Mouse (Mus musculus) testis, adult 2 months (tissue): ENCODE measurements around the gene Bglap. TPM values are rescaled to one million over a fixed set of nuclear protein-coding genes. Genes with fewer than 3 reads are reported as not detected.
"Not testable (repeated sequence)": the region's sequence is repeated elsewhere in the genome, so short reads cannot be mapped to it uniquely, and the experiment has no call there.

Source experiments
- H3K27ac ChIP-seq: fragments of 200-500 bp; 2 replicates; pipeline ENCODE4 v1.5.1; 2012; ENCODE audit warnings: low read depth, low read length; ENCODE audit not compliant: control insufficient read depth, insufficient read depth
- H3K27me3 ChIP-seq: fragments of 200-500 bp; 2 replicates; pipeline ENCODE4 v1.6.1; 2012; ENCODE audit warnings: mild to moderate bottlenecking, low read length, moderate library complexity; ENCODE audit not compliant: control insufficient read depth, insufficient read depth
- H3K36me3 ChIP-seq: fragments of 200-500 bp; 2 replicates; pipeline ENCODE4 v1.6.1; 2012; ENCODE audit warnings: mild to moderate bottlenecking, low read length; ENCODE audit not compliant: control insufficient read depth, insufficient read depth
- H3K4me1 ChIP-seq: fragments of 200-500 bp; 2 replicates; pipeline ENCODE4 v1.6.1; 2012; ENCODE audit warnings: low read length; ENCODE audit not compliant: control insufficient read depth, insufficient read depth
- H3K4me3 ChIP-seq: fragments of 200-500 bp; 2 replicates; pipeline ENCODE4 v1.5.1; 2012; ENCODE audit warnings: low read depth, mild to moderate bottlenecking, low read length, moderate library complexity, mixed read lengths; ENCODE audit not compliant: control insufficient read depth
- CTCF ChIP-seq: fragments of 200-500 bp; IDR thresholded peaks from 2 replicates; pipeline ENCODE4 v1.5.1; 2012; ENCODE audit warnings: low read depth, mild to moderate bottlenecking, inconsistent platforms, low read length, moderate library complexity; ENCODE audit not compliant: control insufficient read depth, insufficient read depth, insufficient replicate concordance
- POLR2A ChIP-seq: fragments of 200-500 bp; IDR thresholded peaks from 2 replicates; pipeline ENCODE4 v1.6.1; 2012; ENCODE audit warnings: low read depth, mild to moderate bottlenecking, inconsistent platforms, low read length, moderate library complexity; ENCODE audit not compliant: control insufficient read depth
- polyA plus RNA-seq: library from polyadenylated mRNA; depleted of rRNA; stranded (reverse); fragments of >200 nt; gene quantifications from 2 replicates; pipeline ENCODE4 v1.2.3, GENCODE M21; 2012

Bglap gene
- polyA plus RNA-seq, 1 experiment: not detected

DNA sequence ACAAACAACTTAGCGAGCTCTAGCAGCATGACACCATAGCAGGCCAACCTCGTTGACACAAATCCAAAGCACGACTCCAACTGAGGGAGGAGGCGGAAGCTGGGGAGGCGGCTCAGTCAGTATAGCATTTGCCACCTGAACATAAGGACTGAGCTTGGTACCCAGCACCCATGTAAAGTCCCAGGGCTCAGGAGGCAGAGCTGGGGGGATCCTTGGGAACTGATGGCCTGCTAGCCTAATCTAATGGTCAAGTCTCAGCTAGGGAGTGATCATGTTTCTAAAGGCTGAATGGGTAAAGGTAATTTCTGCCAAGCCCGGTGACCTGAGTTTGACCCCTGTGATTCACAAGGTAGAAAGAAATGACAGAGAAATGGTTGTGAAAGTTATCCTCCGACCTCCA, 23.3 kb upstream of the Bglap start:
- Histone ChIP-seq H3K27me3 (no peaks in the 10 kb centered on the region), H3K4me3 (no peak overlapping the region), H3K27ac (no peak overlapping the region), H3K36me3 (no peaks in the 10 kb centered on the region; the same call in 1 of the 2 replicates), H3K4me1 (peaks cover 9% of the 10 kb centered on the region)
- no peak for TF ChIP-seq POLR2A
- TF ChIP-seq CTCF: no peak

DNA sequence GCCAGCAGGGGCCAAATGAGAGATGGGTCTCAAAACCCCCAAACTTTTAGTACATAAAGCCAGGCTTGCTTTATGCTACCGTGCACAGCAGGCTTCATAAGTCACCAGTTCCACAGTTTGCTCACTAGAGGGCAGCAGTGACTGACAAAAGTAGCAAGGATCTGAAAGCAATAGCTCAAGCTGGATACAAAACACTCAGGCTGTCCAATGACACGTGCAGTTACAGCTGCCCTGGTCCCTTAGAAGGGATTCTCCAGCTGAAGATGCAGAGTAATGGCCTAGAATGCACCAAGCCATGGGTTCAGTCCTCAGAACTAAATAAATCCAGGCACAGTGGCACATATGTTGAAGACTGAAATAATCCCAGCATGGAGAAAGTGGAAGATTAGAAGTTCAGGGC, 22.8 kb upstream of the Bglap start:
- TF ChIP-seq POLR2A (no peak), CTCF (peak; percentile 41; the same call in 1 of the 2 replicates)

DNA sequence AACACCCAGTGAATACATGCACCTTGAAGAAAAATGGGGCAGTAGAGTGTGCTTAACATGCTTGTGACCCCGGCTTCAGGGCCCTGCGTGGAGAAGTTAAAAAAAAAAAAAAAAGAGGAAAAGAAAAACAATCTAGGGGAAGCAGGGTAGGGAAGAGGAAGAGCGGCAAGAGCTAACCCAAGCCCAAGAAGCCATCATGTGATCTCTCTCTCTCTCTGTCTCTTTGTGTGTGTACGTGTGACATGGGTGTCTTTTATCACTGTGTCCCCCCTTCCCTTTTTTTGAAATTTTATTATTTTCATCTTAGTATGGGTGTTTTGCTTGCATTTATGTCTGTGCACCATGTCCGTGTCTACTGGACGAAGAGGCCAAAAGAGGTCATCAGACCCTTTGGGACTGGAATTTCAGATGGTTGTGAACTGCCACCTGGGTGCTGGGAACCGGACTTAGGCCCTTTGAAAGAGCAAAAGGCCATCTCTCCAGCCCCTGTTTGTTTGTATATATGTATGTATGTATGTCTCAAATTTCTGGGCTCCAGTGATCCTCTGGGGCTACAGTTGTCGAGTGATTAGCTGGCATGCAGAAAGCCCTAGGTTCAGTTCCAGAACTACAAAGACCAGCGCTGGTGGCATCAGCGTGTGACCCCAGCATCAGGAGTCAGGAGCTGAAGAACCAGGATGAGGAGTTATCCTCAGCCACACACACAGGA, 19.4 kb upstream of the Bglap start:
- Histone ChIP-seq H3K27ac (no peak overlapping the region), H3K4me3 (no peak overlapping the region), H3K36me3 (no peaks in the 10 kb centered on the region; the same call in 1 of the 2 replicates), H3K4me1 (0 out of 2 replicates have a peak, but pooled peaks cover 2% of the 10 kb centered on the region), H3K27me3 (no peaks in the 10 kb centered on the region)
- TF ChIP-seq POLR2A (no peak), CTCF (no peak)

More for the DNA sequence above, 22.8 kb upstream of the Bglap start:
- Histone ChIP-seq H3K4me1 (peaks cover 9% of the 10 kb centered on the region), H3K36me3 (no peaks in the 10 kb centered on the region; the same call in 1 of the 2 replicates), H3K4me3 (no peak overlapping the region), H3K27ac (no peak overlapping the region), H3K27me3 (no peaks in the 10 kb centered on the region)

DNA sequence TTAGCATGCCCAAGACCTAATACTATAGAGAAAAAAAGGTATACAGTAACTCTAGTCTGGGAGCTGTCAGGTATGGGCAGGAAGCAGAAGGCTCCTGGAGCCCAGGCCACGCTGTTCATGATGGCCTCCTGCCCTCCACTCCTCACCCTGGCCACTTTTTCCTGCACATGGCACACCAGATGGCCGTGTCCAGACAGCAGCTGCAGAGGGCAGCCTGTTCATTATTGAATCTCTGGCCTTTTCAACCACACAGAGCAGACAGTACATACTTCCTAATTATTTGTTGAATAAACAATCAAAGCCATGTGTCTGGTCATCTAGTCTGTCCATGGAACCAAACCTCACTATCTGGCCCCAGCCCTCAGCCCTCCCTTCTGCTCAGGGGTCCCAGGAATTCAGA, 14.4 kb upstream of the Bglap start:
- Histone ChIP-seq H3K27me3 (no peaks in the 10 kb centered on the region), H3K36me3 (peaks cover 1% of the 10 kb centered on the region; the same call in 1 of the 2 replicates), H3K27ac (no peak overlapping the region)

DNA sequence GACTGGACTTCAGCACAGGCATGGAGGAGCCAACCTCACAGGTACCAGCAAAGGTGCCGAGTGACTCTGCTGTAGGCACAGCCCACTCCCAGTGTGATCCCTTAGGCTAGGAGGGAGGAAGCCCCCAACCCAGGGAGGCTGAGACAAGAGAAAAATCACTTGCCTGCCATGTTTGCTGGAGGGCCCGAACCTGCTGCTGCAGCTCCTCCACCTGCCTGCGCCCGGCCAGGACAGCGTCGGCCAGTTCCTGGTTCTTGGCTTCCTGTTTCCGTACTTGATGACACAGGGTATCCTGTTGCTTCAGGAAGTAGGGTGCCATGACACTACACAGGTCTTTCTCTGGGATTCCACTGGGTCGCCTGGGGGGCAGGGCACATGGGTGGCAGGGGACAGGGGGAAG, 11.5 kb upstream of the Bglap start:
- peaks cover 1% of the 10 kb centered on the region; the same call in 1 of the 2 replicates for H3K36me3 ChIP-seq
- H3K4me3 ChIP-seq: no peak overlapping the region
- H3K27ac ChIP-seq: no peak overlapping the region
- H3K27me3 ChIP-seq: no peaks in the 10 kb centered on the region
- TF ChIP-seq CTCF (no peak), POLR2A (no peak)
- no peaks in the 10 kb centered on the region for H3K4me1 ChIP-seq

More for the DNA sequence above, 14.4 kb upstream of the Bglap start:
- H3K4me1 ChIP-seq: 0 out of 2 replicates have a peak, but pooled peaks cover 2% of the 10 kb centered on the region
- no peak for TF ChIP-seq POLR2A
- no peak for TF ChIP-seq CTCF
- no peak overlapping the region for H3K4me3 ChIP-seq

DNA sequence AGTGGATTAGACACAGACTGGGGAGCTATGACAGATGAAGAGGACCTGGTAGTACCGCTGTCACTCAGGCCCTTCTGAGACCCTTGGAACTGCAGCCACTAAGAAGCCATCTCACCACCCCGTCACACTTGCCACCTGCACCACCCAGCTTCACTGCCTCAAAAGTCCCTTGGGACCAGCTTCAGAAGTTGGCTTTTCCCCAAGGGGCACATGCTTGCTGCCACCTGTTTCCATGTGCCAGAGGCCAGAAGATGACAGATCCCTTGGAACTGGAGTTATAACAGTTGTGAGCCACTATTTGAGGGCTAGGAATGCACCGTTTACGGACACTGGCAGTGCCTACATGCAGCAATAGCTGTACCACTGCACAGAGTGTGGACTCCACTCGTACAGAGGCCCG, 11.0 kb upstream of the Bglap start:
- Histone ChIP-seq H3K4me3 (no peak overlapping the region), H3K4me1 (no peaks in the 10 kb centered on the region), H3K36me3 (peaks cover 1% of the 10 kb centered on the region; the same call in 1 of the 2 replicates), H3K27me3 (no peaks in the 10 kb centered on the region), H3K27ac (no peak overlapping the region)
- TF ChIP-seq CTCF (no peak), POLR2A (no peak)

DNA sequence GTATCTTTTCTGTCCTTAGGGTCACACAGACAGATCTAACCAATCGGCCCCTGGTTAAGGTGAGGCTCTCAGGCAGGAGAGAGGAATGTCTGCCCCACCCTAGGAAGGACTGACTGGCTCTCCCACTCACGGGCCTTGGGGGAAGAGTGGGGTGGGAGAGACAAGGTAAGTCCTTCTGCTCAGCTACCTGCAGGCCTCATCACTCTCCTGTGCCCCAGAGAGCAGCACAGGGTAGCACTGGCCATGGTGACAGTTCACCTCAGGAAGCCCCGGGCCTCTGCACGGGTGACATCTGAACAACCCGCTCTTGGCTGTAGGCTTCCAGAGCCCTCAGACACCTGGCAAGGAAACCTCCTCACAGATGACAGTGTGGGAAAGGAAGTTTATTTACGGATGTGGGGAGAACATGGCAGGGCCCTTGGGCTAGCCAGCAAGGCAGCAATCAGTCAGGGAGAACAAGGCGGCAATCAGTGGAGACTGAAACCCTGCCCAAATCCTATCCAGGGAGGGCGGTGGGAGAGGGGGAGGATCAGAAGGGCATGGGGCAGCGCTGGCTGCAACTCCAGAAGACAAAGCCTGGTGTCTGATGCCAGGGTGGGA, 9.6 kb upstream of the Bglap start:
- no peak overlapping the region for H3K4me3 ChIP-seq
- H3K27ac ChIP-seq: no peak overlapping the region
- no peaks in the 10 kb centered on the region for H3K4me1 ChIP-seq
- peaks cover 1% of the 10 kb centered on the region; the same call in 1 of the 2 replicates for H3K36me3 ChIP-seq
- no peaks in the 10 kb centered on the region for H3K27me3 ChIP-seq
- TF ChIP-seq POLR2A (no peak), CTCF (no peak)

DNA sequence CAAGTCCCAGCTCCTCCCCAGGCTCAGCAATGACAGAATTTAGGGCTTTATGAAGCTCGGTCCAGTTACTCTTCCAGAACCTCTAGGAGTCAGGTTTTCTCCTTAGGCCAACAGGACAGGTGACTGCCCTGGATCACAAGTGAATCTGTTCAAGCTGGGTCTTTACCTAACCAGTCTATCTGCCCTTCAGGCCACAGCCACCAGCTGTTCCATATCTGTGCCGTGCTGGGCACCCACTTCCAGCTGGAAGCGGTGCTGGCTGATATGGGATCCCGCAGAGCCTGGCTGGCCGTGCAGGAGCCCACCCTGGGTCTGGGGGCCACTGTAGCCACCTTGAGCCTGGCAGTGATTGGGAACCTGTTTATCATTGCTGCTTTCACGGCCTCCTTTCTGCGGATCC, 1.9 kb downstream of the Bglap start:
- not testable (repeated sequence) for H3K4me3 ChIP-seq, H3K27ac ChIP-seq

DNA sequence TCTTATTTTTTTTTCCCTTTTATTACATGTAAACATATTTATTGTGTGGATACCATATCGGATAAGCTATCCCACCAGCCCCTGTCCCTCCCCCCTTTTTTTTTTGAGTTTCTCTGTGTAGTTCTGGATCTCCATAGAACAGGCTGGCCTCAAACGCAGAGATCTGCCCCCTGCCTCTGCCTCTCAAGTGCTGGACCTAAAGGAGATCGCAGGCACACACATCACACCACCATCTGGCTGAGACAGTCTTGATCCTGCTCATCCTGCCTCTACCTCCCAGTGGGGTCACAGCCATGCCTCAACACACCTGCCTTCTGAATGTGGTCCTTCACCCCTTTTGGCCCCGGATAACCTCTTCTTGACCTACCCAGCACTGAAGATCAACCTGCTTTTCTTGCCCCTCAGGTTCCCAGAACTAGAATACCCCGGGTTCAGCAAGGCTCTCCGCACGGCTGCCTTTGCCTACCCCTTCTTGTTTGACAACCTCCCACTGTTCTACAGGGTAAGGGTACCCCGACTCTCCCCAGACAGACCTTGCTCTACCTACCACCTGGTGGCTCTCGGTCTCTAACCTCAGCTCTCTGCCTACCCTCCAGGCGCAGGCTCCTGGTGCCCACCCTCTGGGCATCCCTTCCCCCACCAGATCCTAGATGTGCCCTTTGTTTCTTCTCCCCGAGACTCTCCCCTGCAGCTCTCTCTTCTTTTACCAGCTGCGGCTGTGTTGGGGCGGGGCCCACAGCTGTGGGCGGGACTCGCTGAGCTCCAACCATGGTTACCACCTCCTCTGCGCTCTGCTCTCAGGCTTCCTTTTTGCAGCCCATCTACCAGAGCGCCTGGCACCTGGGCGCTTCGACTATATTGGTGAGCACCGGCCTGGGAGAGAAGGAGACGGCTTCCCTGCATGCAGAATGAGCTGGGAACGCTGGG, 2.6 kb downstream of the Bglap start:
- not testable (repeated sequence) for H3K4me1 ChIP-seq, H3K27ac ChIP-seq

More for the DNA sequence above, 1.9 kb downstream of the Bglap start:
- not testable (repeated sequence) for H3K36me3 ChIP-seq, H3K27me3 ChIP-seq, H3K4me1 ChIP-seq

More for the DNA sequence above, 2.6 kb downstream of the Bglap start:
- H3K4me3 ChIP-seq, H3K36me3 ChIP-seq, H3K27me3 ChIP-seq: not testable (repeated sequence)
